Mouse (Mus musculus) heart, embryonic 15.5 days (tissue): ENCODE results near the gene Meox1. TPM values are rescaled to one million over a fixed set of nuclear protein-coding genes. Genes with fewer than 3 reads are reported as not detected.

Experiments
- ATAC-seq: fragments of 200-750 bp; cut with Nextera tagmentation; replicated peaks from 2 replicates; pipeline ENCODE4 v1.8.0; 2017; ENCODE audit warnings: low read depth, moderate TSS enrichment; ENCODE audit not compliant: insufficient number of reproducible peaks, insufficient read depth, low FRiP score
- H3K27ac ChIP-seq: fragments of 300-500 bp; sonication (generic); 2 replicates; pipeline ENCODE4 v1.5.1; 2015; ENCODE audit warnings: mild to moderate bottlenecking, inconsistent platforms
- H3K27me3 ChIP-seq: fragments of 300-500 bp; sonication (generic); 2 replicates; pipeline ENCODE4 v1.6.1; 2015; ENCODE audit warnings: inconsistent platforms
- H3K36me3 ChIP-seq: fragments of 300-500 bp; sonication (generic); 2 replicates; pipeline ENCODE4 v1.6.1; 2015; ENCODE audit warnings: mild to moderate bottlenecking, inconsistent platforms
- H3K4me1 ChIP-seq: fragments of 300-500 bp; sonication (generic); replicated peaks from 2 replicates; pipeline ENCODE4 v1.6.1; 2015; ENCODE audit warnings: inconsistent platforms
- H3K4me2 ChIP-seq: fragments of 300-500 bp; sonication (generic); 2 replicates; pipeline ENCODE4 v1.6.1; 2015; ENCODE audit warnings: inconsistent platforms, mild to moderate bottlenecking, moderate library complexity
- H3K4me3 ChIP-seq: fragments of 300-500 bp; sonication (generic); 2 replicates; pipeline ENCODE4 v1.5.1; 2015; ENCODE audit warnings: mild to moderate bottlenecking, inconsistent platforms
- H3K9ac ChIP-seq: fragments of 300-500 bp; sonication (generic); 2 replicates; pipeline ENCODE4 v1.6.1; 2015; ENCODE audit warnings: mild to moderate bottlenecking, inconsistent platforms
- H3K9me3 ChIP-seq: fragments of 300-500 bp; sonication (generic); replicated peaks from 2 replicates; pipeline ENCODE4 v1.6.1; 2016; ENCODE audit warnings: inconsistent platforms
- WGBS: fragments of 180-500 bp; shearing (Covaris S2); methylation state at CpG from one replicate; pipeline ENCODE4 v1.1.7; 2015; ENCODE audit warnings: mixed read lengths; 5-methylcytosine and 5-hydroxymethylcytosine counted together
- polyA plus RNA-seq: library from polyadenylated mRNA; unstranded; fragments of >200 nt; fragmentation: Nextera tagmentation; extraction: Ambion mirVana; gene quantifications from 2 replicates; pipeline ENCODE4 v1.2.1, GENCODE M21; 2015

Gene Meox1
- 15.7 and 19.8 TPM in 2 replicates for polyA plus RNA-seq

- Histone ChIP-seq H3K36me3 (no peaks in the 10 kb centered on the region), H3K4me1 (peaks cover 45% of the 10 kb centered on the region), H3K9me3 (no peaks in the 10 kb centered on the region), H3K27ac (peak within 1 kb of the TSS; percentile 68), H3K4me2 (peak within 1 kb of the TSS; percentile 57), H3K4me3 (peak within 1 kb of the TSS; percentile 43), H3K27me3 (peaks cover 10% of the 10 kb centered on the region), H3K9ac (peak within 1 kb of the TSS; percentile 46; the same call in 1 of the 2 replicates)
- 13% methylated on average over 11 of the region's 11 CpGs for WGBS
- no peak for ATAC-seq
These were observed at the start of gene Meox1 for GRCm38 (mm10) chr11:101894204-101894603. Meox1 (minus strand) TSS chr11:101894374.

DNA sequence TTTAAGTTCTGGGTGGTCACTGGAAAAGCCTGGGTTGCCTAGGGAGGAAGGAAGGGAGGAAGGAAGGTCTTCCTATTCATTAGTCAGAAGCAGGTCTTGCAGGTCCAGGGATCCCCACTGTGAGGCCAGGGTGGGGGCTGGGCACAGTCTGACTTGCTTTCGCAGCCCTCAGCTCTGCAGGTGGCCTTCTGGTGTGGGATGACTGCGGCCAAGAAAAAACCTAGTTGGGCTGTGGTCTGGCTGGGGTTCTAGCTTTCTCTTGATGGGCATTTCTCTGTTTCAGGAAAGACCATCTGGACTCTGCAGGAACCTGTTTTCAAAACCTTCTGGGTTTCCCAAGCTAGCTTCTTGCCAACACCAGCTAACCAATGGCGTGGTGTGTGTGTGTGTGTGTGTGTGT, 48.9 kb upstream of the Meox1 start:
- 43% methylated on average over 3 of the region's 3 CpGs for WGBS
- no peak overlapping the region for H3K27ac ChIP-seq
- H3K9me3 ChIP-seq, result no peaks in the 10 kb centered on the region
- 0 out of 2 replicates have a peak, but pooled peaks cover 6% of the 10 kb centered on the region for H3K4me1 ChIP-seq
- H3K4me2 ChIP-seq, result no peak overlapping the region
- peaks cover 9% of the 10 kb centered on the region; the same call in 1 of the 2 replicates for H3K27me3 ChIP-seq
- H3K36me3 ChIP-seq, result no peaks in the 10 kb centered on the region
- no peak overlapping the region for H3K9ac ChIP-seq
- H3K4me3 ChIP-seq, result no peak overlapping the region
- ATAC-seq, result no peak

GRCm38 (mm10) chr11:101937108-101937507, 42.9 kb upstream of the Meox1 start:
- Histone ChIP-seq H3K36me3 (no peaks in the 10 kb centered on the region), H3K27me3 (peaks cover 11% of the 10 kb centered on the region; the same call in 1 of the 2 replicates), H3K9me3 (no peaks in the 10 kb centered on the region), H3K27ac (peak overlapping the region; percentile 43; the same call in 1 of the 2 replicates), H3K4me2 (peak overlapping the region; percentile 79), H3K9ac (peak overlapping the region; percentile 53), H3K4me3 (peak overlapping the region; percentile 49), H3K4me1 (peaks cover 22% of the 10 kb centered on the region)
- peak; percentile 35; the same call in 1 of the 2 replicates for ATAC-seq
- WGBS, result 1% methylated on average over 32 of the region's 32 CpGs

GRCm38 (mm10) chr11:101936421-101936820, 42.2 kb upstream of the Meox1 start:
- Histone ChIP-seq H3K27me3 (peaks cover 11% of the 10 kb centered on the region; the same call in 1 of the 2 replicates), H3K4me1 (peaks cover 25% of the 10 kb centered on the region), H3K4me2 (no peak overlapping the region; the same call in 1 of the 2 replicates), H3K9me3 (no peaks in the 10 kb centered on the region), H3K4me3 (no peak overlapping the region; the same call in 1 of the 2 replicates), H3K9ac (no peak overlapping the region), H3K36me3 (no peaks in the 10 kb centered on the region), H3K27ac (no peak overlapping the region)
- ATAC-seq, result no peak
- 48% methylated on average over 7 of the region's 7 CpGs for WGBS

DNA sequence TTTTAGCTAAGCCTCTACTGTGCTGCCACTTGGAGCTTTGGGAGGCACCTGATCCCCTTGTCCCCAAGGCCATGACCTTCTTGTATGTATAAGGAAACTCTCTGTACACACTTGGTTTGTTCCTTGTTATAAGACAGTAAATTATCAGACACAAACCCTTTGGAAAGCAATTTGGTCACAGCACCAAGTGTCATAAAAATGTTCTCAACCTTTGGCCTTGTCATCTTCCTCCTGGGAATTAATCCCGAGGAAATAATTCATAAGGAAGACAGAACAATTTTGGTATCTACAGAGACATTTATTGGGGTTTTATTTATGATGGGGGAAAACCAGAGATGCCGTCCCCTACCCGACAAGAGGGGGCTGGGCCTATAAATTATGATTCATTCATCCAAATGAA, 41.6 kb upstream of the Meox1 start:
- Histone ChIP-seq H3K4me3 (no peak overlapping the region), H3K4me2 (no peak overlapping the region), H3K9ac (no peak overlapping the region), H3K9me3 (no peaks in the 10 kb centered on the region), H3K27me3 (peaks cover 11% of the 10 kb centered on the region; the same call in 1 of the 2 replicates), H3K36me3 (no peaks in the 10 kb centered on the region), H3K27ac (no peak overlapping the region), H3K4me1 (peaks cover 25% of the 10 kb centered on the region)
- no peak for ATAC-seq
- 75% methylated on average over 3 of the region's 3 CpGs for WGBS

GRCm38 (mm10) chr11:101931978-101932377, 37.8 kb upstream of the Meox1 start:
- Histone ChIP-seq H3K27me3 (no peaks in the 10 kb centered on the region), H3K27ac (no peak overlapping the region), H3K4me2 (no peak overlapping the region), H3K9me3 (no peaks in the 10 kb centered on the region), H3K9ac (no peak overlapping the region; the same call in 1 of the 2 replicates), H3K4me1 (peaks cover 18% of the 10 kb centered on the region), H3K36me3 (no peaks in the 10 kb centered on the region), H3K4me3 (no peak overlapping the region)
- 33% methylated on average over 4 of the region's 4 CpGs for WGBS
- peak; percentile 38; the same call in 1 of the 2 replicates for ATAC-seq

DNA sequence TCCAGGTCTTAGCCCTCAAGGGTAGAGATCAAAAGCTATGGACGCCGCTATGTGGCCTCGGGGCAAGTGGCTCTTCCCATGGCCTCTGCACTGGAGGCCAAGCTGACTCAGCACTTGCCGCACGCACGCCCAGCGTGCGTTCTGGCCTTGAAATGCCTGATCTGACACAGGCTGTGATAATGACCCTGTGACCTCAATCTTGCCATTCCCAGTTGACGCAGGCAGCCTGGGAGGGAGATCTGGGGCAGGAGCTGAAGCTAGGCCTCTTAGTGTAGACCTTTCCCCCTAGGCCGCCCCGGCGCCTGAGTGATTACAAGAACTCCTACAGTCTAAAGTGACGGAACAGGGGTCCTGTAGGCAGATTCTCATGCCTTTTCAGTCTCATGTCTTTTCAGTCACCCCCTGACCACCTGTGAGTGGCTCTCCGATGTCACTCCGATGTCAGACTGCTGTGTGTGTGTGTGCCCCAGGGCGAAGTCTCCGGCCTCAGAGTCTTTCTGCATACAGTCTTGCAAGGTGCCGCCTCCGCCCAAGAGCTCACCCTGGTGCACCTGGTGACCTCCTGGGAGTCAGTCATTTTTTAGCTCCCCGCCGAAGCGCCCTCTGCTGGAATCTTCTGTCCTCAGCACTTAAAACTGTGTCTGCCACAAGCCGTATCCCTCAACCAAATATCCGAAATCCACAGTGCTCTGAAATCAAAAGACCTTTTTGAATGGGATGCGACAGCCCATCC, 34.0 kb upstream of the Meox1 start:
- Histone ChIP-seq H3K9me3 (no peaks in the 10 kb centered on the region), H3K27me3 (no peaks in the 10 kb centered on the region), H3K4me3 (no peak overlapping the region), H3K9ac (no peak overlapping the region), H3K27ac (no peak overlapping the region), H3K4me1 (peaks cover 12% of the 10 kb centered on the region; the same call in 1 of the 2 replicates), H3K4me2 (no peak overlapping the region), H3K36me3 (no peaks in the 10 kb centered on the region)
- 37% methylated on average over 25 of the region's 25 CpGs for WGBS
- ATAC-seq, result no peak

- no peaks in the 10 kb centered on the region for H3K36me3 ChIP-seq
- peaks cover 5% of the 10 kb centered on the region for H3K4me1 ChIP-seq
- peaks cover 1% of the 10 kb centered on the region; the same call in 1 of the 2 replicates for H3K27me3 ChIP-seq
- ATAC-seq, result no peak
- H3K4me3 ChIP-seq, result no peak overlapping the region
- no peak overlapping the region for H3K27ac ChIP-seq
- WGBS, result 85% methylated on average over 10 of the region's 10 CpGs
- H3K9ac ChIP-seq, result no peak overlapping the region
- no peak overlapping the region for H3K4me2 ChIP-seq
- no peaks in the 10 kb centered on the region for H3K9me3 ChIP-seq
These were observed 32.9 kb upstream of the Meox1 start for GRCm38 (mm10) chr11:101926951-101927589.

GRCm38 (mm10) chr11:101925636-101926035, 31.5 kb upstream of the Meox1 start:
- Histone ChIP-seq H3K9ac (no peak overlapping the region), H3K9me3 (no peaks in the 10 kb centered on the region), H3K27me3 (peaks cover 4% of the 10 kb centered on the region; the same call in 1 of the 2 replicates), H3K4me2 (no peak overlapping the region), H3K4me3 (no peak overlapping the region), H3K36me3 (no peaks in the 10 kb centered on the region), H3K4me1 (peaks cover 16% of the 10 kb centered on the region), H3K27ac (no peak overlapping the region)
- no peak for ATAC-seq
- 74% methylated on average over 6 of the region's 6 CpGs for WGBS

DNA sequence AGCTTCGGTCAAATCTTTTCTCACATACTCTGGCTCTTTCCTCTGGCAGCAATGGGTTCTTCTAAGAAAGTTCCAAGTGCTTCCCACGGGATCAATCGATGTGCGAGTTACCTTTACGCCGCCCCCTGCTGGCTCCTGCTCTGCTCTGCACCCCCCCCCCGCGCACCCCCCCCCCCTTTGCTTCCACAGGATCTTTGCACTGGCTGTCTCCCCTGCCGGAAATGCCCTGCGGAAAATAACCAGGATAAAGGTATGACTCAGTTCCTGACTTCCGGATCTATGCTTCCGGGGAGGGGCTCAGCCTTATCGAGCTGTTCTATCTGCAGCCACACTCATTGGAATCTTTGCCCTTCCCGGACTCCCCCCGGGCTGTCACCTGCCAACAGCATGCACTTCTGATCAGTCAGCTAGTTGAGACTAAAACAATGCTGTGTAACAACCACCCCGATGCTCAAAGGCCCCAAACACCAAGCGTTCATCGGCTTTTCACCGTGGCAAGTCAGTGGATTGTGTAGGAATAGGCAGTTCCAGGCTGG, 30.3 kb upstream of the Meox1 start:
- Histone ChIP-seq H3K27me3 (peaks cover 4% of the 10 kb centered on the region; the same call in 1 of the 2 replicates), H3K36me3 (no peaks in the 10 kb centered on the region), H3K27ac (no peak overlapping the region), H3K4me1 (peaks cover 18% of the 10 kb centered on the region), H3K4me3 (no peak overlapping the region), H3K9ac (no peak overlapping the region), H3K4me2 (no peak overlapping the region), H3K9me3 (no peaks in the 10 kb centered on the region)
- WGBS, result 65% methylated on average over 19 of the region's 19 CpGs
- ATAC-seq, result no peak

GRCm38 (mm10) chr11:101923988-101924387, 29.8 kb upstream of the Meox1 start:
- Histone ChIP-seq H3K4me1 (peaks cover 18% of the 10 kb centered on the region), H3K27me3 (peaks cover 8% of the 10 kb centered on the region; the same call in 1 of the 2 replicates), H3K4me3 (no peak overlapping the region), H3K9me3 (no peaks in the 10 kb centered on the region), H3K9ac (no peak overlapping the region), H3K4me2 (no peak overlapping the region), H3K36me3 (no peaks in the 10 kb centered on the region), H3K27ac (no peak overlapping the region)
- no peak for ATAC-seq
- WGBS, result 78% methylated on average over 6 of the region's 6 CpGs
